Mouse (Mus musculus) cerebellum, adult 18-20 months (tissue): ENCODE results near the gene Rab22a.

Source experiments
- DNase-seq, 2 experiments: peaks; one replicate each; pipeline ENCODE4 v3.0.0; 2021

Gene Rab22a

GRCm38 (mm10) chr2:173722251-173722857, 62.8 kb downstream of the Rab22a start:
- no peak for DNase-seq

GRCm38 (mm10) chr2:173724382-173724781, 64.8 kb downstream of the Rab22a start:
- no peak for DNase-seq

DNA sequence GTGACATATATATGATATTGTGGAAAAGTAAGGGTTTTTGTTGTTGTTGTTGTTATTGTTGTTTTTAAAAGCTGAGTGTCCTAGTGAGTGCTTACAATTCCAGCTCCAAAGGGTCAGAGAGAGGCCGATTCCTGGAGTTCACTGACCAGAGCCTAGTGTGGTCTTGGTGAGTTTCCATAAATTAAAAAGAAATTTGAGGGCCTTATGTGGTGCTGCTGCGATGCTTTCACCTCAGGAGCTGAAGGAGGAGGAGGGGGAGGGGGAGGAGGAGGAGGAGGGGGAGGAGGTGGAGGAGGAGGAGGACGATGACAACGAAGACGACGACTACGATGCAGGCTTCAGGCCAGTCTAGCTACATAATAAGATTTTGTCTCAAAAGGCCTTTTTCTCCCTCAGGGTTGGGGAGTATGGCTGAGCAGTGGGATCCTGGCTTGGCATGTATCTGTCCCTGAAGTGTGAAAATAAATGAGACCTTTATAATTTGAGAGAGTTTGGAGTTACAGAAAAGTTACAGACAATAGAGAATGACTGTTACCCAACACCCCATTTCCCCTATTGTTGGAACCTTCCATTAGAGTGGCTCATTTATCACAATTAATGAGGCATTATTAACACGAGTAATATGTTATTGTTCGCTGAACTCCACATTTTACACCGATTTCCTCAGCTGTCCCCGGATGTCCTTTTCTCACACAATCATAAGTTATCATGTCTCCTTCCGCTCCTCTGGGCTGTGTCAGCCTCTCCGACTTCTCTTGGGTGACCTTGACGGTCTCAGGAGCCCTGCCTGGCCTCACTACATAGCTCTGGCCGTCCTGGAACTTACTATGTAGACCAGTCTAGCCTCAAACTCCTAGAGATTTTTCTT, 65.6 kb downstream of the Rab22a start:
- DNase-seq, result no peak

DNA sequence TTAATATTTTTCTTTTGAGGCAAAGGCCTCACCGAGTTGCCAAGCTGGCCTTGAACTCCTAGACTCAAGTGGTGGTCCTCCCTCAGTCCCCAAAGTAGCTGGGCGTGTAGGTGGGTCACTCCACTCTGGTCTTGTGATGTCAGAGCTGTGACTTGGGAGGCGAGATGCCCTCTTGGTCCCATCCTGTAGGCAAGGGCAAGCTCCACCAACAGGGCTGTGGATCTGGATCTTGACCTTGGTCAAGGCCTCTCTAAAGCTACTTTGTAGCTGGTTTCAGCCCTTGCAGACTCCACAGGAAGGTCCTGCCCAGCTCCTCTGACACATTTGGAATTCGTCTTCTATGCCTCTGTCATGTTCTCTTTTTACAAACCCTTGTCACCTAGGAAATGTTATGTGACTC, 66.3 kb downstream of the Rab22a start:
- no peak for DNase-seq

GRCm38 (mm10) chr2:173730444-173730966, 70.9 kb downstream of the Rab22a start:
- no peak for DNase-seq

DNA sequence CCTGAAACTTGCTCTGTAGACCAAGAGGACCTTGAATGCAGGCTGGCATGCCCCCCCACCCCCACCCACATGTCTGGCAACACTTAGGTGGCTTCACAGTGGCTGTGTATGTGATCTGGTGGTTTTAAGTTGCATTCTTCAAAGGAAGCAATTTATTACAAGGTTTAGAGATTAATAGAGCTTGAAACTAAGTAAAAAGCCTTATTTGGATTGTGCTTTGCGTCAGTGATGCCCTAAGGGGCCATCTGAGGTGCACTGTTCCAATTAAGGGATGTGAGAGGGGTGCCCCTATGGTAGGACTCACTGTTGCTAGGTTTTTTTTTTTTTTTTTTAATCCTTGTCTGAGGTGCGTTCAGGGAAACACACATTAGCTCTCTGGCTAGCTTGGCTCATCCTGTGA, 74.9 kb downstream of the Rab22a start:
- DNase-seq, result no peak

DNA sequence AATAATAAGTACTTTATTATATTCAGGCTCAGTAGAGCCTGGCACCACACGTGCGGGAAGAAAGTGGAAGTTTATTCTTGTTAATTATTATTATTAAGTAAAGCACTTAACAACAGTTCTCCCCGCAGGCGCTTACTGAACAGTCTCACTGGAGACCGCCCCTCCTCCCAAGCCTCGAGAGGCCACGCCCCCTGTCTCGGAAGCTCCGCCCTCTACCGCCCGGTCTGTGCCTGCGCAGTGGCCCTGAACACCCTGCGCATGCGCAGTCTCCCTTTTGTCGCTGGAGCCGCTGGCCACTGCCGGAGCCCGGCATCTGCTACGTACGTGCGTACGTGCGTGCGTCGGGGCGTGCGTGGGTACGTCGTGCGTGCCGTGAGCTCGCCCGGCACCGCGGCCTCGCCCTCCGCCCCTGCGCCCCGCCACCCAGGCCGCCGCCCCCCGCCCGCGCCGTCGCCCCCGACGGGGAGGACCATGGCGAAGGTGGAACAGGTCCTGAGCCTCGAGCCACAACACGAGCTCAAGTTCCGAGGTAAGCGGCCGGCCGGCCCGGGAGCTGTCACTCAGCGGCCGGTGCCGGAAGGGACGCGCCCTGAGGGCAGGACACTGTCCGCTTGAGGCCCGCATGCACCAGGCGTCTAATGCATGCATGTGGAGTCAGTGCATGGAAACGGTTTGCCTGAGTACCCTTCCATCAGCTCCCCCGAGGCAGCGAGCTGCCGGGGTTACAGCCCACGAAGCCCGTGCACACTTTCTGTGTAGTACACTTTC, 77.8 kb downstream of the Rab22a start, which contains the start of gene Vapb:
Vapb (plus strand) TSS at position 290 of the 768 bp plus-strand sequence.
- peak; percentile 98 to 100 for DNase-seq

DNA sequence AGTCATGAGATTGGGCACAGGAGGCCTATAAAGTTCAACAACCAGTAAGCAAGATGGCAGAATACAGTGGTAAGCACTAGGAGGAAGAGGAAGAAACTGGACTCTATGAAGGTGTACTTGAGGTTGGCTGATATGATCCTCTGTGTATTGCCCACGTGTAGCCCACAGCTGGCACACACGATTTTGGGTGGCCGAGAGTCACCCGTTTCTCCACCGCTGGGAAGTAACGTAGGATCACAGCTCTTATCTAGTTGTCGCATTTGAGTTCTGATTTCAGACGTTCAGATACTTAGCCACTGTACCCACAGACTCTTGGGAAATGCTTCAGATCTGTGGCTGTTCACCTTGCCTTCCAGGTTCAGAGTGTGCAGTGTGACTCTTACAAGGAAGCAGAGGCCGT, 78.7 kb downstream of the Rab22a start:
- no peak for DNase-seq

GRCm38 (mm10) chr2:173739107-173739506, 79.5 kb downstream of the Rab22a start:
- DNase-seq, result no peak

DNA sequence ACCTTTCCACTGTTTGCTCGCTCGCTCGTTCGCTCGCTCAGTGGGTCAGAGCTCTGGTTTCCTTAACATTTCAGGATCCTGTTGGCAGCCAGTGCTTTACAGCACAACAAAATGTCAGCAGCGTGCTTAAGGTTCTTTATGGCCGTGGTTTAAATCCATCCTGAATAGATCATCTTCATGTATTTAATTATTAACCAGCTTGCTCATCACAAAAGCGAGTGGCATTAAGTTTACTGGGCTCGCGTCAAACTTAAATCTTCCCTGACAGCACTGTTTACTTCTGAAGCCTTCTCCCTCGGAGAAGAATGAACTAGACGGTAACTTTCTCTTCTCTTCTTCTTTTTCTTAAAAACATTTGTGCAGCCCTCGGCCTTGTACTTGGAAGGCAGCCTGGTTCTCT, 82.5 kb downstream of the Rab22a start:
- no peak for DNase-seq

DNA sequence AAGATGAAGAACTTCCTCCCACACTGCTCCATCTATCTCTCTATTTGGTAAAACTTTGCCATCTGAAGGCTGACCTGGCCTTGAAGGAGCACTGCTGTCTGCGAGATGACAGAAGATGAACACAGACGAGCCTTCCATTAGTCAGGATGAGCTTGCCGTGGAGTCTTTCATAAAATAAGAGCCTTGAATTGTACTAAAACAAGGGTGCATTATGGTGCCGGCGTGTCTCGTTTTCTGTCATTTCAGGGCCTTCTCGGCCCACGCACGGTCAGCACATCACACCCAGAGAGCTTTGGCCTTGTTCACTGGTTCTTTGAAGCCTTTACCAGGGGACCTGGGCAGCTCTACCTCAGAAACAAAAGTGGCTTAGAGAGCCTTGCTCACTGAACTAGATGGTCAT, 83.2 kb downstream of the Rab22a start:
- no peak for DNase-seq

DNA sequence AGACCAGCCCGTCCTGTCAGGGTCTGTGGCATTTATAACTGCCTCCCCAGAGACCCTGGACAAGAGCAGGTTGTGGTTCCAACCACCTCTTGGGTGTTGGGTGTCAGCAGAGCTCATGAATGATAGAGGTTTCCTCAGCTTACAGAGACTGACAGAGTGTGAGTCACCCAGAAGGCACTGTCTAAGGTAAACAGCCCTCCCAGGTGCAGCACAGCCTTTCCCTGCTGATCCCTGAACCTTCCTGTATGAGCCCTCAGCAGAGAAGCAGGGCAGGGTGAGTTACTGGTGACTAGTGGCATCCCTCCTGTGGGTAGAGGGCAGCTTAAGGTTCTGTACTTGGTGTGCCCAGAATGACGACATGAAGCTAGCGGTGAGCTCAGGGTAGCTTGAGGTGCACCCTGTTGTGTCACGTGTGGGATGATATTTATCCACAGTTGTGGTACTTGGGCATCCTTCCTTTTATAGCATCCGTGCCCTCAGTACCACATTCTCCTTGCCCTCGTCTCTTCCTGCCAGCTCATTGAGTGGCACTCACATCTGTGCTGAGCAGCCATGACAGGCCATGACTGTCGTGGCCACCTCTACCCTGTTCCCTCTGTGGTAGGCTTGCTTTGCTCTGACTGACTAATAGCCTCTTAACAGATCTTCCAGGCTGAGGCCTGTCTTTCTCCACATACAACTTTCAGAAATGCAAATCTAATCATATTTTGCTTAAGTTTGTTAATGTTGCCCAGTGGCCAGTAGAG, 84.7 kb downstream of the Rab22a start:
- no peak for DNase-seq

GRCm38 (mm10) chr2:173748961-173749659, 89.5 kb downstream of the Rab22a start:
- peak in 1 of 2 experiments; percentile 26 for DNase-seq

GRCm38 (mm10) chr2:173755433-173756144, 96.0 kb downstream of the Rab22a start:
- no peak for DNase-seq
